In genomic region chr17:86150867-86151348, GRCm38 (mm10) we compare ENCODE assay signal across 8 mouse cellular contexts. TPM values are rescaled to one million over a fixed set of nuclear protein-coding genes. Genes with fewer than 3 reads are reported as not detected.
A peak's percentile ranks its signal among the peaks of the same experiment; 100 is the strongest.
DNase-seq lines count a peak whose midpoint lies in the region; ATAC-seq and TF ChIP-seq lines count a peak whose summit lies in the region.

No protein-coding gene starts in this region.

- H3K4me2 ChIP-seq in forebrain, embryonic 11.5 days (ENCODE audit: low read depth, low read length, severe bottlenecking): no peak overlapping the region
- peak overlapping the region; percentile 39; the same call in 1 of the 2 replicates for H3K4me2 ChIP-seq in heart, embryonic 15.5 days
- peak overlapping the region; percentile 17; the same call in 1 of the 2 replicates for H3K4me2 ChIP-seq in liver, embryonic 11.5 days
- peak overlapping the region; percentile 53 for H3K4me2 ChIP-seq in myocyte (ENCODE audit: low read depth)

- 0 out of 2 replicates have a peak, but pooled peaks cover under 1% of the 10 kb centered on the region for H3K4me1 ChIP-seq in forebrain, embryonic 11.5 days (replicated peaks; ENCODE audit: control insufficient read depth, insufficient read depth, low read length)
- peaks cover 8% of the 10 kb centered on the region; the same call in 1 of the 2 replicates for H3K4me1 ChIP-seq in heart, embryonic 15.5 days (replicated peaks)
- H3K4me1 ChIP-seq in liver, embryonic 11.5 days (replicated peaks; ENCODE audit: control insufficient read depth, insufficient read depth, low read length): peaks cover 6% of the 10 kb centered on the region; the same call in 1 of the 2 replicates

- no peak for TF ChIP-seq POLR2A in myocyte (IDR thresholded peaks at IDR 0.05; ENCODE audit: insufficient read length, low read depth)

- no peak overlapping the region for H3ac ChIP-seq in myocyte (ENCODE audit: control insufficient read depth, insufficient read length)

- peak; percentile 64 for DNase-seq in CD4-positive helper T cell, adult 2 months (ENCODE audit: low read depth, low spot score)
- peak; percentile 79 for DNase-seq in adrenal gland, adult 2 months
- peak; percentile 57 for DNase-seq in forebrain, embryonic 11.5 days (ENCODE audit: low spot score)
- DNase-seq in kidney, postnatal 10 days: peak; percentile 79
- DNase-seq in liver, embryonic 11.5 days (ENCODE audit: low spot score): no peak
- DNase-seq in urinary bladder, postnatal 25 days (ENCODE audit: low spot score): peak; percentile 16

- H3K4me3 ChIP-seq in forebrain, embryonic 11.5 days (ENCODE audit: low read depth, low read length): no peak overlapping the region
- no peak overlapping the region for H3K4me3 ChIP-seq in heart, embryonic 15.5 days
- no peak overlapping the region for H3K4me3 ChIP-seq in liver, embryonic 11.5 days (ENCODE audit: low read depth, low read length)
- H3K4me3 ChIP-seq in myocyte: no peak overlapping the region

- no peaks in the 10 kb centered on the region for H3K27me3 ChIP-seq in forebrain, embryonic 11.5 days (ENCODE audit: control insufficient read depth, insufficient read depth, low read length)
- H3K27me3 ChIP-seq in heart, embryonic 15.5 days: no peaks in the 10 kb centered on the region
- H3K27me3 ChIP-seq in liver, embryonic 11.5 days (replicated peaks; ENCODE audit: control insufficient read depth, insufficient read depth, low read length): no peaks in the 10 kb centered on the region
- H3K27me3 ChIP-seq in myocyte (ENCODE audit: control insufficient read depth, insufficient read depth, insufficient read length): peaks cover 2% of the 10 kb centered on the region

- H3K79me2 ChIP-seq in myocyte (ENCODE audit: control insufficient read depth, insufficient read depth): no peaks in the 10 kb centered on the region

- H3K9me3 ChIP-seq in forebrain, embryonic 11.5 days (ENCODE audit: control insufficient read depth, low read length): no peaks in the 10 kb centered on the region
- no peaks in the 10 kb centered on the region for H3K9me3 ChIP-seq in heart, embryonic 15.5 days (replicated peaks)
- no peaks in the 10 kb centered on the region for H3K9me3 ChIP-seq in liver, embryonic 11.5 days (ENCODE audit: control insufficient read depth, low read length)

- no peak overlapping the region for H3K27ac ChIP-seq in forebrain, embryonic 11.5 days (ENCODE audit: low read depth, low read length)
- no peak overlapping the region for H3K27ac ChIP-seq in heart, embryonic 15.5 days
- H3K27ac ChIP-seq in liver, embryonic 11.5 days (ENCODE audit: low read depth, low read length): no peak overlapping the region

- 18% methylated on average over 5 of the region's 5 CpGs for WGBS in forebrain, embryonic 11.5 days
- WGBS in heart, embryonic 15.5 days: 15% methylated on average over 5 of the region's 5 CpGs
- 18% methylated on average over 5 of the region's 5 CpGs for WGBS in liver, embryonic 11.5 days

- no peak overlapping the region for H3K9ac ChIP-seq in forebrain, embryonic 11.5 days (ENCODE audit: low read length)
- H3K9ac ChIP-seq in heart, embryonic 15.5 days: no peak overlapping the region
- H3K9ac ChIP-seq in liver, embryonic 11.5 days (ENCODE audit: low read depth, low read length): no peak overlapping the region

- H3K36me3 ChIP-seq in forebrain, embryonic 11.5 days (ENCODE audit: control insufficient read depth, insufficient read depth, low read length): no peaks in the 10 kb centered on the region
- H3K36me3 ChIP-seq in heart, embryonic 15.5 days: no peaks in the 10 kb centered on the region
- no peaks in the 10 kb centered on the region for H3K36me3 ChIP-seq in liver, embryonic 11.5 days (ENCODE audit: control insufficient read depth, insufficient read depth, low read length)
- H3K36me3 ChIP-seq in myocyte (ENCODE audit: control insufficient read depth, insufficient read depth): no peaks in the 10 kb centered on the region

- ATAC-seq in forebrain, embryonic 11.5 days (replicated peaks; ENCODE audit: low FRiP score): peak; percentile 90
- peak; percentile 91 for ATAC-seq in heart, embryonic 15.5 days (replicated peaks; ENCODE audit: insufficient number of reproducible peaks, insufficient read depth, low FRiP score, low read depth)
- peak; percentile 88 for ATAC-seq in liver, embryonic 11.5 days (replicated peaks; ENCODE audit: low FRiP score)

TF ChIP-seq in myocyte, 11 proteins besides CTCF, POLR2A, EP300 and RAD21:
- TF ChIP-seq TCF3 (IDR thresholded peaks at IDR 0.05; ENCODE audit: insufficient read length, low read depth) (no peak), MAX (IDR thresholded peaks at IDR 0.05; ENCODE audit: low read depth) (peak; percentile 24)

RNA-seq across cellular contexts. Expression of gene Srbd1, which starts 5.9 kb away (rescaled TPM):
- 10 to 100 TPM; 13.8 to 18.2 TPM for total RNA-seq in adrenal gland, adult 2 months (2021)
- 0.75 and 1.3 TPM in 2 replicates for polyA plus RNA-seq in adrenal gland, adult 2 months (2012; rRNA removed)
- 12.6 and 15.1 TPM in 2 replicates for polyA plus RNA-seq in forebrain, embryonic 11.5 days (2014; fragmentation: Nextera tagmentation; extraction: Ambion mirVana)
- 9.5 and 11.6 TPM in 2 replicates for polyA plus RNA-seq in heart, embryonic 15.5 days (2015; fragmentation: Nextera tagmentation; extraction: Ambion mirVana)
- 11.5 and 13.3 TPM in 2 replicates for polyA plus RNA-seq in liver, embryonic 11.5 days (2014; fragmentation: Nextera tagmentation; extraction: Ambion mirVana)
- polyA plus RNA-seq in myocyte (2012; fragmentation: generic; extraction: Trizol): 6.1 TPM

RNA-seq across cellular contexts. Expression of gene Prkce, which starts 16.7 kb away (rescaled TPM):
- 10 to 100 TPM; 17.5 to 20.5 TPM for total RNA-seq in adrenal gland, adult 2 months (2021)
- 4.0 and 4.5 TPM in 2 replicates for polyA plus RNA-seq in adrenal gland, adult 2 months (2012; rRNA removed)
- polyA plus RNA-seq in forebrain, embryonic 11.5 days (2014; fragmentation: Nextera tagmentation; extraction: Ambion mirVana): 6.0 and 6.1 TPM in 2 replicates
- polyA plus RNA-seq in heart, embryonic 15.5 days (2015; fragmentation: Nextera tagmentation; extraction: Ambion mirVana): 8.5 and 9.6 TPM in 2 replicates
- polyA plus RNA-seq in liver, embryonic 11.5 days (2014; fragmentation: Nextera tagmentation; extraction: Ambion mirVana): 3.7 and 4.0 TPM in 2 replicates
- 1.9 TPM for polyA plus RNA-seq in myocyte (2012; fragmentation: generic; extraction: Trizol)
